Comparison of ENCODE assay signal across 16 mouse cellular contexts in the genomic region with DNA sequence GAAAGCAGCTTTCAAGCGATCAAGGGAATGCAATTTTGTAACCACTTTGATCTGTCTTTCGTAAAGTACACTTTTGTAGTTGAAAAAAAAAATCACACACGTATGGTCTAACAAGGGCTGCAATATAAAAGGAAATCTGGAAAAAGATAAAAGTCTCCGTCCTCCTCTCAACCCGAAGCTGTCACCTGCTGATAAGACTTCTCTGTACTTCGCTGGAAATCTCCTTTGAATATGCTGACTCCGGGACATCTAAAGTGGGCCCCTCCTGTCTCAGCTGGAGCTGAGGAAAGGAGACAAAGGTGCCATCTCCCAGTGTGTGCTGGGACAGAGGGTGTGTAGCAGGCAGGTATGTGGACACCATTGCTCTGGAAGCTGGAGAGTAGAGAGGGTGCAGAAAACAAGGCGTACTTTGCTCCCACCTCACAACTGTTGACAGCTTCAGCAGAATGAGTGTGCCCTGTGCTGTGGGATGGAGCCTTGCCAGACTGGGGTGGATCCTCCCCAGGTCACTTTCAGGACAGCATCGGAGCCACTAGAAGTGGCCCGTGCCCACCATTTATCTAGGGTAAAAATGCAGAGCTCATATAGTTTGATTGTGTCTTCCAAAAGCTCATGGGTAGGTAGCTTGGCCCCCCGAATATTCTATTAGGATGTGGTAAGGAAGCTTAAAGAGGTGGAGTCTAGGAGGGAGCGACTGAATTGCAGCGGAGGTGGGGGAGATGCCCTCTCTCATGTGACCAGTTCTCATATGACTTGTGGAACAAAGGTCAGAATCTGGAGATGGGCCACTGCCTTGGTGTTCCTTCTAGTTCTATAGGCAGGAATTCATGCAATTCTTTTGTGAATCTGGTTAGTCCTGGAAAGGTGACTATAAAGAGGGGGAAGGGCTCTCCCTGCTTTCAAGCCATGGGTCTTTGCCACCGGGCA.
DNase-seq lines count a peak whose midpoint lies in the region; ATAC-seq and TF ChIP-seq lines count a peak whose summit lies in the region.
"Had no signal": no experiment of that assay in that cellular context is flagged by ENCODE, and none has a peak within 500 bp of the region (broad histone marks: within the 10 kb centered on the region; RNA-seq: fewer than 3 reads in every experiment).

No protein-coding gene starts in this region.

- H3K9ac ChIP-seq in liver, postnatal 0 days (replicated peaks): no peak overlapping the region
- no peak overlapping the region for H3K9ac ChIP-seq in intestine, embryonic 15.5 days
- H3K9ac ChIP-seq: forebrain, postnatal 0 days; limb, embryonic 13.5 days; lung, embryonic 15.5 days had no signal

- TF ChIP-seq CTCF in liver, postnatal 0 days (IDR thresholded peaks at IDR 0.05; ENCODE audit: low read depth): no peak

- H3K4me3 ChIP-seq in liver, postnatal 0 days (ENCODE audit: low read depth, low read length): no peak overlapping the region
- no peak overlapping the region for H3K4me3 ChIP-seq in intestine, embryonic 15.5 days (replicated peaks)
- H3K4me3 ChIP-seq: erythroblast, embryonic 14.5 days; limb, embryonic 13.5 days; lung, embryonic 15.5 days had no signal

- ATAC-seq in liver, postnatal 0 days: 0 out of 2 replicates have a peak, but pooled peaks have one; percentile 17
- peak; percentile 27 for ATAC-seq in common myeloid progenitor, adult 5-6 weeks (replicated peaks; ENCODE audit: low read depth, poor library complexity, severe bottlenecking)
- peak; percentile 78 for ATAC-seq in intestine, embryonic 15.5 days
- no peak for ATAC-seq in CD4-positive, CD25-positive, alpha-beta regulatory T cell, adult 4 months
- ATAC-seq: forebrain, postnatal 0 days had no signal

- H3K36me3 ChIP-seq in liver, postnatal 0 days (replicated peaks; ENCODE audit: insufficient read depth, low read length): no peaks in the 10 kb centered on the region
- H3K36me3 ChIP-seq in intestine, embryonic 15.5 days: no peaks in the 10 kb centered on the region
- H3K36me3 ChIP-seq: limb, embryonic 13.5 days; lung, embryonic 15.5 days had no signal

- TF ChIP-seq EP300 in liver, postnatal 0 days (IDR thresholded peaks at IDR 0.05; ENCODE audit: low read depth): no peak

- DNase-seq in liver, postnatal 0 days: no peak
- DNase-seq in liver: no peak
- DNase-seq in kidney, postnatal 25 days: peak; percentile 69 to 85
- no peak for DNase-seq in yolk sac, embryonic 10.5 days (ENCODE audit: low spot score)
- no peak for DNase-seq in urinary bladder, postnatal 10 days (ENCODE audit: low spot score)
- DNase-seq: cerebellum, adult 2 months; forebrain, postnatal 0 days; gastrocnemius, postnatal 10 days; layer of hippocampus, postnatal 36 days; thymus, adult 2 months had no signal

- H3K27me3 ChIP-seq in liver, postnatal 0 days (ENCODE audit: insufficient read depth, low read length): no peaks in the 10 kb centered on the region
- H3K27me3 ChIP-seq in intestine, embryonic 15.5 days (replicated peaks): no peaks in the 10 kb centered on the region
- H3K27me3 ChIP-seq: limb, embryonic 13.5 days; lung, embryonic 15.5 days had no signal

- no peaks in the 10 kb centered on the region for H3K4me1 ChIP-seq in liver, postnatal 0 days (ENCODE audit: insufficient read depth)
- H3K4me1 ChIP-seq in intestine, embryonic 15.5 days (replicated peaks): no peaks in the 10 kb centered on the region
- H3K4me1 ChIP-seq: lung, embryonic 15.5 days had no signal

- H3K4me2 ChIP-seq in liver, postnatal 0 days (ENCODE audit: low read depth, low read length): no peak overlapping the region
- no peak overlapping the region for H3K4me2 ChIP-seq in intestine, embryonic 15.5 days (replicated peaks)
- H3K4me2 ChIP-seq: limb, embryonic 13.5 days; lung, embryonic 15.5 days had no signal

- no peak overlapping the region for H3K27ac ChIP-seq in liver, postnatal 0 days (ENCODE audit: low read depth)
- no peak overlapping the region for H3K27ac ChIP-seq in intestine, embryonic 15.5 days
- H3K27ac ChIP-seq: limb, embryonic 13.5 days; lung, embryonic 15.5 days had no signal

- H3K9me3 ChIP-seq in liver, postnatal 0 days (ENCODE audit: low read length): no peaks in the 10 kb centered on the region
- H3K9me3 ChIP-seq in intestine, embryonic 15.5 days: no peaks in the 10 kb centered on the region
- H3K9me3 ChIP-seq: limb, embryonic 13.5 days; lung, embryonic 15.5 days had no signal

- 54% methylated on average over 14 of the region's 14 CpGs for WGBS in liver, postnatal 0 days (ENCODE audit: insufficient replicate concordance)
- 60% methylated on average over 14 of the region's 14 CpGs for WGBS in intestine, embryonic 15.5 days

Comparison
In these comparisons a context has a peak if more than half of its experiments do, and no peak if none do; other contexts are left out.
1. DNase-seq: peak in kidney, postnatal 25 days (2 of 2); none in liver, postnatal 0 days (single experiment), liver (single experiment), yolk sac, embryonic 10.5 days (single experiment) and urinary bladder, postnatal 10 days (single experiment).